Mouse (Mus musculus) kidney, adult 2 months (tissue): ENCODE results near the gene Prrc2a.

Experiments
- CTCF ChIP-seq: fragments of 200-500 bp; conservative IDR thresholded peaks from 2 replicates; pipeline ENCODE4 v1.5.1; 2011; ENCODE audit warnings: low read depth, mild to moderate bottlenecking, control low read depth, low read length, moderate library complexity, mixed read lengths; ENCODE audit not compliant: insufficient read depth, insufficient read length
- POLR2A ChIP-seq: fragments of 200-500 bp; IDR thresholded peaks from one replicate; pipeline ENCODE4 v1.6.1; 2011; ENCODE audit warnings: low read depth, low read length, control low read depth

DNA sequence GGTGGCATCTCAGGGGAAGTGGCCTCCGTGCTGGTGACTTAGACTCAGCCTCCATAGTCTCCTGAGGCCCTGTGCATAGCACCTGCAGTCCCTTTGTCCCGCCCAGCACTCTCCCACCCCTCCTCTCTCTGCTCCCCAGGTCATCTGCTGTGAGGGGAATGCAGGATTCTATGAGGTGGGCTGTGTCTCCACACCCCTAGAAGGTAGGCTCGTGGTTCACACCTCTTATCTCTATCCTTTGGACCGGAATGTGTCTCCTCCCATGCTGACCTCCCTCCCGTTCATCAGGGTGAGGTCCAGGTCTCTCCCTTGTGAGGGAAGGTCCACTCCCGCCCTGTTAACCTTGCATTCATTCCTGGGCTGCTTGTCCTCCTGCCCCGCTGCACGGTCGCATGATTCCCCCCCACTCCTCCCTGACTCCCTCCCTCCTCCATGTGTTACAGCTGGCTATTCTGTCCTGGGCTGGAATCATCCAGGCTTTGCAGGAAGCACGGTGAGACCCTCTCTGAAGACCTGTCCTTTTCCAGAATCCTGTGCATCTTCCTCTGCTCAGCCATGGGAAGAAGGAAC, 64.4 kb downstream of the Prrc2a start:
- TF ChIP-seq CTCF (no peak), POLR2A (no peak)
